Mouse (Mus musculus): ENCODE results near the gene Tcf7l1. TPM values are rescaled to one million over a fixed set of nuclear protein-coding genes. Genes with fewer than 3 reads are reported as not detected.

Tcf7l1 gene
- polyA plus RNA-seq, 1 experiment, result 7.9 TPM

DNA sequence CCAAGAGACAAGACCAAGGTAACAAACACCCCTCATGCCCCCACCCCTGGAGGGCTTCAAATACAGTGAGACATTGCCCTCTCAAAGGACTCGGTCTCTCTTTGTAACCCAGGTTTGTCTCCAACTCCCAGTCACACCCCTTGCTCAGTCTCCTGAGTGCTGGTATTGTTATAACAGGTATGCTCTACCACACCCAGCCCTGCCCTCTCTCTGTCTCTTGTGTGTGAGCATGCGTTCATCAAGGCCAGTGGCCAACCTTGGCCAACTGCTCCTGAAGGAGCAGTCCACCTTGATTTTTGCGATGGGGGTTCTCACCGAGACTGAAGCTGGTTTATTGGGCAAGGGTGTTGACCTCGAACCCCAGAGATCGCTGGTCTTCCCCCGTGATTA, 133.0 kb downstream of the Tcf7l1 start:
- H3K27ac ChIP-seq (replicated peaks; ENCODE audit: low read depth, low read length), result 0 out of 2 replicates have a peak overlapping the region, but pooled peaks have one; percentile 10
- 0 out of 2 replicates have a peak overlapping the region, but pooled peaks have one; percentile 58 for H3K4me3 ChIP-seq (ENCODE audit: insufficient read depth, low read depth, low read length)
- peaks cover 25% of the 10 kb centered on the region for H3K4me1 ChIP-seq (ENCODE audit: control insufficient read depth, insufficient read depth, insufficient read length, low read length)

GRCm38 (mm10) chr6:72655309-72656052, 133.6 kb downstream of the Tcf7l1 start:
- Histone ChIP-seq H3K27ac (replicated peaks; ENCODE audit: low read depth, low read length) (peak overlapping the region; percentile 62), H3K4me3 (ENCODE audit: insufficient read depth, low read depth, low read length) (peak overlapping the region; percentile 58), H3K4me1 (ENCODE audit: control insufficient read depth, insufficient read depth, insufficient read length, low read length) (peaks cover 22% of the 10 kb centered on the region)

GRCm38 (mm10) chr6:72654355-72654754, 134.7 kb downstream of the Tcf7l1 start:
- Histone ChIP-seq H3K27ac (replicated peaks; ENCODE audit: low read depth, low read length) (peak overlapping the region; percentile 62), H3K4me3 (ENCODE audit: insufficient read depth, low read depth, low read length) (no peak overlapping the region), H3K4me1 (ENCODE audit: control insufficient read depth, insufficient read depth, insufficient read length, low read length) (peaks cover 17% of the 10 kb centered on the region)

- peaks cover 17% of the 10 kb centered on the region for H3K4me1 ChIP-seq (ENCODE audit: control insufficient read depth, insufficient read depth, insufficient read length, low read length)
- no peak overlapping the region for H3K4me3 ChIP-seq (ENCODE audit: insufficient read depth, low read depth, low read length)
- no peak overlapping the region for H3K27ac ChIP-seq (replicated peaks; ENCODE audit: low read depth, low read length)
Measured at GRCm38 (mm10) chr6:72653419-72653818, 135.6 kb downstream of the Tcf7l1 start.

- Histone ChIP-seq H3K4me1 (ENCODE audit: control insufficient read depth, insufficient read depth, insufficient read length, low read length) (peaks cover 7% of the 10 kb centered on the region), H3K27ac (replicated peaks; ENCODE audit: low read depth, low read length) (no peak overlapping the region), H3K4me3 (ENCODE audit: insufficient read depth, low read depth, low read length) (no peak overlapping the region)
Measured at GRCm38 (mm10) chr6:72650338-72650851, 138.7 kb downstream of the Tcf7l1 start.

GRCm38 (mm10) chr6:72648002-72648595, 141.0 kb downstream of the Tcf7l1 start:
- Histone ChIP-seq H3K27ac (replicated peaks; ENCODE audit: low read depth, low read length) (no peak overlapping the region), H3K4me1 (ENCODE audit: control insufficient read depth, insufficient read depth, insufficient read length, low read length) (no peaks in the 10 kb centered on the region)

GRCm38 (mm10) chr6:72647383-72647820, 141.7 kb downstream of the Tcf7l1 start:
- Histone ChIP-seq H3K4me1 (ENCODE audit: control insufficient read depth, insufficient read depth, insufficient read length, low read length) (no peaks in the 10 kb centered on the region), H3K4me3 (ENCODE audit: insufficient read depth, low read depth, low read length) (no peak overlapping the region), H3K27ac (replicated peaks; ENCODE audit: low read depth, low read length) (no peak overlapping the region)

More at GRCm38 (mm10) chr6:72648002-72648595, 141.0 kb downstream of the Tcf7l1 start:
- H3K4me3 ChIP-seq (ENCODE audit: insufficient read depth, low read depth, low read length), result no peak overlapping the region

DNA sequence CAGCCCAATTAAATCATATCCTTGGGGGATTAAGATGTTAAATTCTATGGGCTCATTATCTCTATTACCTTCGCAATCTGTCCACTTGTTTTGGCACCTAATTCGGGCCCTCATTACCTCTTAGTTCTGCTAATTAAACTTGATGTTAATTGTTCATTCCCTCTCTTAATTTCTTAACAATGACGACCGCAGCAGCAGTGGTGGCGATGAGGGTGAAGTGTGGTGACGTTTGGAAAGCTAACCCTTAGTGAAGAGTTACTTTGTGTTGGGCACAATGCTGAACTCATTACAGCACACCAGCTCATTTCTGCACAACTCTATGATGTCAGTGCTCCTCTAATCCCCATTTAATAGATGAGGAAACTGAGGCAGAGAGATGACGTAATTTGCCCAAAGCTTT, 143.7 kb downstream of the Tcf7l1 start:
- no peak overlapping the region for H3K4me3 ChIP-seq (ENCODE audit: insufficient read depth, low read depth, low read length)
- H3K27ac ChIP-seq (replicated peaks; ENCODE audit: low read depth, low read length), result no peak overlapping the region
- H3K4me1 ChIP-seq (ENCODE audit: control insufficient read depth, insufficient read depth, insufficient read length, low read length), result no peaks in the 10 kb centered on the region

DNA sequence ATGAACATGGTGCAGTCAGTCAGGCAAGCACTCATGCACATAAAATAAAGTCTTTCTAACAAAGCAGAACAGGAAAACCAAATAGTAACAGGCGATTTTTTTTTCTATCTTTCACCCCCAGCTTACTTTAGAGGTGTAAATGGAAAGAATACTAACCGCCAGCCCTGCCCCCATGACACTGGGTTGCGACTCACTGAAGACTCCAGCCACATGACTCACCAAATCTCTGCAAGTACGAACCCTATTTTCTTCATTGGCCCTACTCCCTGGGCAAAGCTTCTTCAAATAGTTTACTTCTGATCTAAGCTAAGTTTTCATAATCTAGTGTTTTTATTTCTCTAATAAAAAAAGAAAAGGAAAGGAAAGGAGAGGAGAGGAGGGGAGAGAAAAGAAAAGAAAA, 144.5 kb downstream of the Tcf7l1 start:
- Histone ChIP-seq H3K27ac (replicated peaks; ENCODE audit: low read depth, low read length) (no peak overlapping the region), H3K4me3 (ENCODE audit: insufficient read depth, low read depth, low read length) (no peak overlapping the region), H3K4me1 (ENCODE audit: control insufficient read depth, insufficient read depth, insufficient read length, low read length) (no peaks in the 10 kb centered on the region)

DNA sequence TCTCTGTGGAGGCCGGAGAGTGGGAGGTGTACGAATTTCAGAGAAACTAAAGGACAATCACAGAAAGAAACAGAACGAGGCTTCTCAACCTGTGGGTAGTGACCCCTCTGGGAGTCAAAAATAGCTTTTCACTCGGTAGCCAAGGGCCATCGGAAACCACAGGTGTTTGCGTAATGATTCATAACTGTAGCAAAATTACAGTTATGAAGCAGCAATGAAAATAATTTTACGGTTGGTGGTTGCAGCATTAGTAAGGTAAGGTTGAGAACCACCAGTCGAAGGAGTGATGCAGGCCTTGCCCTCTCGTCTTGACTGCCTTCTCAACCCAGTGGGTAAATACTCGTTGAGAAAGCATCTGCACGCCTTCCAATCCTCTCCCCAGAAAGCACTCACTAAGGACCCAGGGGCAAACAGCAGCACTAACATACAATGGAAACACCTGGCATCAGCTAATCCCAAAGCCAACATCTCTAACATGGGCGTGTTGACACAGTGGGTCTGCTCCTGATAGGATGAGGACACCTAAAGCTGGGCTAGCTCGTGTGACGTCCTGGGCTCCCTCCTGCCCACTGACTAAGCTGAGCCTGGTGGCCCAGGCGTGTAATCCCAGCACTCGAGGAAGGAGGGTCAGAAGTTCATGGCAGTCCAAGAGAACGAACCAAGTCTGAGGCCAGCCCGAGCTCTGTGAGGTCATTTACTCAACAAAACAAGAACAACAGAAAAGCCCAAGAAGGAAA, 147.7 kb downstream of the Tcf7l1 start:
- H3K4me1 ChIP-seq (ENCODE audit: control insufficient read depth, insufficient read depth, insufficient read length, low read length), result no peaks in the 10 kb centered on the region
- no peak overlapping the region for H3K27ac ChIP-seq (replicated peaks; ENCODE audit: low read depth, low read length)

DNA sequence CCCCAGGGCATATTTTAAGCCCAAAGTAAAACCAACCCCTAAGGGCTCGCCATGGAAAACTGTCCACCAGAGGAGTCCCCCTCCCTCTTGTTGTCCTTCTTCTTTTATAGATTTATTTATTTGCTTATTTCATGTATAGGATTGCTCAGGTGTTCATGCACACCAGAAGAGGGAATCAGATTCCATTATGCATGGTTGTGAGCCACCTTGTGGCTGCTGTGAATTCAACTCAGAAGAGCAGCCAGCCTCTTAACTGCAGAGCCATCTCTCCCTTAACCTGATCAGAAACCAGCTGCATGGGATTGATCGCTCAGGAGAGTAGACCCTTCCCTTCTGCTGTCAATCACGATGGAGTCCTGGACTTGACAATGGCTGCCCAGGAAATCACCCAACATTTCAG, 152.1 kb downstream of the Tcf7l1 start:
- Histone ChIP-seq H3K4me1 (ENCODE audit: control insufficient read depth, insufficient read depth, insufficient read length, low read length) (no peaks in the 10 kb centered on the region), H3K27ac (replicated peaks; ENCODE audit: low read depth, low read length) (no peak overlapping the region), H3K4me3 (ENCODE audit: insufficient read depth, low read depth, low read length) (no peak overlapping the region)

More for the DNA sequence above, 147.7 kb downstream of the Tcf7l1 start:
- H3K4me3 ChIP-seq (ENCODE audit: insufficient read depth, low read depth, low read length), result no peak overlapping the region

- Histone ChIP-seq H3K4me3 (ENCODE audit: insufficient read depth, low read depth, low read length) (no peak overlapping the region), H3K4me1 (ENCODE audit: control insufficient read depth, insufficient read depth, insufficient read length, low read length) (no peaks in the 10 kb centered on the region), H3K27ac (replicated peaks; ENCODE audit: low read depth, low read length) (no peak overlapping the region)
Measured at GRCm38 (mm10) chr6:72635760-72636431, 153.2 kb downstream of the Tcf7l1 start.

- Histone ChIP-seq H3K4me1 (ENCODE audit: control insufficient read depth, insufficient read depth, insufficient read length, low read length) (no peaks in the 10 kb centered on the region), H3K27ac (replicated peaks; ENCODE audit: low read depth, low read length) (no peak overlapping the region), H3K4me3 (ENCODE audit: insufficient read depth, low read depth, low read length) (no peak overlapping the region)
Measured at GRCm38 (mm10) chr6:72634311-72634710, 154.7 kb downstream of the Tcf7l1 start.

- Histone ChIP-seq H3K4me1 (ENCODE audit: control insufficient read depth, insufficient read depth, insufficient read length, low read length) (no peaks in the 10 kb centered on the region), H3K27ac (replicated peaks; ENCODE audit: low read depth, low read length) (no peak overlapping the region), H3K4me3 (ENCODE audit: insufficient read depth, low read depth, low read length) (no peak overlapping the region)
Measured at GRCm38 (mm10) chr6:72631700-72632099, 157.4 kb downstream of the Tcf7l1 start.

DNA sequence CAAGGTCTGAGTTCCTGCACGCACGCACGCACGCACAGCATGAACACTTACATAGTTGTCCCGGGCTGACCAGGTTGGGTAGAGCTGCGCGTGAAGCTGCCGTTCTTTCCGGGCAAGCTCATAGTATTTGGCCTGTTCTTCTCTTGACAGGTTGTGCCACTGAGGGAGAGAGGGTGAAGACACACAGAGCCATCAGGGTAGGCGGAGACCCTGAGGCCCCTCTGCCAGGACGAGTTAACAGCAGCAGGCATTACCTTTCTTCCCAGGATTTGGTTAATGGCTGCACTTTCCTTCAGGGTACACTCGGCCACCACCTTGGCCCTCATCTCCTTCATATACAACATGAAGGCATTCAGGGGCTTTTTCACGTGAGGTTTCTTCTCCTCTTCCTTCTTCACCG, 158.1 kb downstream of the Tcf7l1 start:
- Histone ChIP-seq H3K4me1 (ENCODE audit: control insufficient read depth, insufficient read depth, insufficient read length, low read length) (no peaks in the 10 kb centered on the region), H3K4me3 (ENCODE audit: insufficient read depth, low read depth, low read length) (no peak overlapping the region), H3K27ac (replicated peaks; ENCODE audit: low read depth, low read length) (no peak overlapping the region)

Data from brown adipose tissue, adult 24 weeks (tissue).